Mouse (Mus musculus) naive thymus-derived CD4-positive, alpha-beta T cell, adult 5 months (primary cell): ENCODE results near the gene Setx. TPM values are rescaled to one million over a fixed set of nuclear protein-coding genes. Genes with fewer than 3 reads are reported as not detected.

ENCODE experiments used
- polyA plus RNA-seq: library from polyadenylated mRNA; unstranded; fragments of 100-300 nt; shearing (Covaris generic); gene quantifications from one replicate; pipeline ENCODE4 v1.2.1, GENCODE M21; 2017

Gene Setx
- polyA plus RNA-seq: 107 TPM

GRCm38 (mm10) chr2:29123907-29124569 is at the start of gene Setx:
Setx (plus strand) TSS chr2:29124181.

Other genes starting within 250 kb of the Setx start
- gene Barhl1, start 207.5 kb upstream of the Setx start, polyA plus RNA-seq: not detected
- gene Cfap77, start 69.1 kb upstream of the Setx start, polyA plus RNA-seq: not detected
- gene Ttf1, start 63.9 kb upstream of the Setx start, polyA plus RNA-seq: 19.2 TPM
- 0.85 TPM for gene Ntng2, start 128.8 kb downstream of the Setx start, polyA plus RNA-seq
- gene Med27, start 222.6 kb downstream of the Setx start, polyA plus RNA-seq: 51.9 TPM